Mouse (Mus musculus) layer of hippocampus, adult 18-20 months (tissue): ENCODE measurements at regions not wholly inside any gene's neighbourhood (a gene's known extent, or its start where the extent isn't known, plus 50 kb on each side); places are given as distances from the start of the nearest gene placed in this dataset.
A peak's percentile ranks its signal among the peaks of the same experiment; 100 is the strongest.

Source experiments
- DNase-seq, 2 experiments: peaks; one replicate each; pipeline ENCODE4 v3.0.0; 2022; ENCODE audit warnings: low spot score in 2 of 2

DNA sequence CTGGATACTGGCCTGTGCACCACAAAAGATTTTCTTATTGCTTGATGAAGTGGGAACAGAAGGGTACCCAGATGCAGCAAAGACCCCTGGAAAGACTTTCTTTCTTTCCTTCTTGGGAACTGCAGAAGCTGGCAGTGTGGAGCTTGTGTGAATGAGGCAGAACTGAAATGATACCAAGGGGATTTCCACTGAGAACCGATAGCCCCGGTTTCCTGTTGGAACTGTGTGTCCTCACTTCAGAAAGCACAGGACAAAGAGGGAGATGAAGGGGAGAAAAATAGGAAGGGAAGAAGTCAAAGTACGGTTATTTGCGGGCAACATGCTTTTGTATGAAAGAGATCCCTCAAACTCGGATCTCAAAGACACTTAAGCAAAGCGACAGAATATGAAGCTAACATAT is 283.7 kb downstream of the Pten start:
- DNase-seq, result no peak

DNA sequence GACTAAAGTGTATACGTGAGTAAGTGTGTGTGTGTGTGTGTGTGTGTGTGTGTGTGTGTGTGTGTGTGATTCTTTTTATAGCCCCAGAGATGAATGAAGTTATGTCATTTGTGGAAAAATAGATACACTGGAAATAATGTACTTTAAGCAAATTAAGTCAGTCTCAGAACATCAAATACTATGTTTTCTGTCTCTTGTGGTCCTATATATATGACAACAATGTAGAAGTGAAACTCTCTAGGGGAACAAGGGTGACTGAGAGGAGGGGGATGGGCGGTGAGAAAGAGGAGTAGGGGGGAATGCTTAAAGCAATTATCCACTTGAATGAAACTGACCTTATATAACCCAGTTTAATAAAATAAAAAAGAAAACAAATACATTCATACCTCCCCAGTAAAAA is 285.5 kb downstream of the Pten start:
- DNase-seq, result no peak

DNA sequence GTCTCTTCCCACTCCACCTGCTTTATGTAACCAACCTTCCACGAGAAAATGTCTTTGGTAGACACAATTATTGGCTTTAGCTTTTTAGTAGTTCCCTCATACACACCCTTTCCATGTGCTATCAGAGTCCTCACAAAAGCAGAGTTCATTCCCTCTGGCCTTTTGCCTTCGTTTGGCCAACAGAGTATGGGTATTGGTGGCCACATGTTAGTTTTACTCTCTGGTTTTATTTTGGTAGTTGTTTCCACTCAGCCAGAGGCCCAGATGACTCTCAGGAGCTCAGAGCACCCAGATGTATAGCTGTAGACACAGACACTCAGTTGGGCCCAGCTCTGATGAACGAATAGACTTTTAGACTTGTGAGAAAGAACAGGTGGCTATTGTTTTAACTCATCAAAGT is 286.4 kb downstream of the Pten start:
- no peak for DNase-seq

DNA sequence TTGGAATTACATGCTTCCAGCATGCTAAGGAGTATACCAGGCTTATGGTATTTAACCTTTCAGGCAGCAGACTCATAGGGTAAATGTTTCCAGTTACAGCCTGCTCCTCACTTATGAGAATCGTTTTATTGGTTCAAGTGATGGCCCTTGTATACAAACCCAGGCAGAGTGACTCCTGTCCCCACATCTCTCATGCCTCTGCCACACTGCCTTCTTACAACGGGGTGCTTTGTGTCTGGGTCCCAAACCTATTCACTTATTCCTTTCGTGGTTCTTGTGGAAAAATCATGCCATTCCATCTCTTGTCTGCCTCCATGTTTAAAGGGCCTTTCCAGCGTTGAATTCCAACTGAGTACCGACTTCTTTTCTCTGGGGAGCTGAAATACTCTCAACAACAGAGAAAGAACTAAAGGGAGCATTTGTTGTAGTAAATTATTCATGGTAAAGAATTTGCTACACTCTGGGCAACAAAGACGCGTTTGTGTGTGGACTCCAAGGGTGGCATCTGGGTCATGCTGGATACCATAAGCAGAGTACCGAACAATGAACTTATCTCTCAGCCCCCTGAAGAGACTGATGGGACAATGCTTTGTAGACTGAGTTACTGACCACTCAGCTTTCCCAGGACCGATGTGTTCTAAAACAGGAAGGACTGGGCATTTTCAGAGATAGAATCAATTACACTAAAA is 291.6 kb downstream of the Pten start:
- DNase-seq, result no peak

DNA sequence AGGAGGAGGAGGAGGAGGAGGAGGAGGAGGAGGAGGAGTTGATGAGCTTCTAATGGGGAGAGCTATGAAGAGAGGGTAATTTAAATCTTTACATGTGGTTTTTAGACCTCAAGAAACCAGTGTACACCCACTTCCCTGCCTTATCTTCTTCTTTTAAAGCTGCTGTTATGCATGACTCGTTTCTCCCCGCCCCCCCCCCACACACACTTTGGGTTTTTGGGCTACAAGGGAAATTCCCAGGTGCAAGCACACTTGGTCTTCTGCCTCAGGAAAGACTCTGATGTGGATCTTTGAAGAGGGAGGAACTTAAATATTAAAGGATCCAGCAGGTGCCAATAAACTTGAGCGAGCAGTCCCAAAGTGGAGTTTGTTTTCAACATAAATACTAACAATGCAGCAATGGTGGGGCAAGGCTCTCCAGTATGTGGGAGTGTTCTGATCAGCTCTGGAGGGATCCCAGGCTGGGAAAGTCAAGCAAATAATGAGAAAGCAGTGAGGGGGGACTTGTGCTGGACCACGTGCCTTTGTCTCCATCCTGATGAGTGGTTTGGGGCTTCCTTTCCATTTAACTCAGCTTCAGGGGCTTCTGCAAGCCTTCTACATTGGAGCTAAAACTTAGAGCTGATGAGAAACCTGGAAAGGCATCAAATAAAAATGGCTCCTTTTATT is 296.0 kb downstream of the Pten start:
- no peak for DNase-seq

DNA sequence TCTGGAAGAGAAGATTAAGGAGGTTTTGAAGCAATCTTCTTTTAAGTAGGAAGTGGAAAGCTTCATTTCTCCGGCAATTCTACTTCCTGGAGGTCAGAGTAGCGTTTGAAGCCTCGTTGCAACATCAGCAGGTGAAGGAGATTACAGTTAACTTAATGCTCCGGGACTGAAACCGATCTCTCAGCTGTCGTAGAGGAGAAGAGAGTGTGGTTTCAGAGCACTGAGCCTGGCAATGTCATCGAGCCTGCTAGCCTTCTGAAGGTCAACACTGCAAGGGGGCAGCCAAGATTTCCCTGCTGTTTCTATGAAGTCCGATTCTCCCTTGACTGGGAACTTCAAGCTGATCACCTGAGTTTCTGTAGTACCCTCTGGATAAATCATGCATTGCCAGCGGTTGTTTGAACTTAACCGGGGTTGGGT is 299.1 kb downstream of the Pten start:
- no peak for DNase-seq

DNA sequence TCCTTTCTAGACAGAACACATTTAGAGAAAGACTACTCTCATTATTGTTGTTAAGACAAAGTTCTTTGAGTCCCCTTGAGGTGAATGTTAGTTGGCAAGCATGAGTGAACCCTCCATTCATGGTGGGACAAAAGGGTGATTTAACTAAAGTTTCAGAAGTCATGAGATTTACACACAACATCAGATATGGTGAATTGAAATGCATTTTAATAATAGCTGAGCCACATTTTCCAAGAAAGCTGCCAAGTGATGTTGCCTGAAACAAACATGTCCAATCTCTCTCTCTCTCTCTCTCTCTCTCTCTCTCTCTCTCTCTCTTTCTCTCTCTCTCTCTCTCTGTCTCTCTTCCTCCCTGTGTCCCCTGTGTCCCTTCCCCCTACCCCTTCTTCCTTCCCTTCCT is 303.7 kb downstream of the Pten start:
- no peak for DNase-seq

DNA sequence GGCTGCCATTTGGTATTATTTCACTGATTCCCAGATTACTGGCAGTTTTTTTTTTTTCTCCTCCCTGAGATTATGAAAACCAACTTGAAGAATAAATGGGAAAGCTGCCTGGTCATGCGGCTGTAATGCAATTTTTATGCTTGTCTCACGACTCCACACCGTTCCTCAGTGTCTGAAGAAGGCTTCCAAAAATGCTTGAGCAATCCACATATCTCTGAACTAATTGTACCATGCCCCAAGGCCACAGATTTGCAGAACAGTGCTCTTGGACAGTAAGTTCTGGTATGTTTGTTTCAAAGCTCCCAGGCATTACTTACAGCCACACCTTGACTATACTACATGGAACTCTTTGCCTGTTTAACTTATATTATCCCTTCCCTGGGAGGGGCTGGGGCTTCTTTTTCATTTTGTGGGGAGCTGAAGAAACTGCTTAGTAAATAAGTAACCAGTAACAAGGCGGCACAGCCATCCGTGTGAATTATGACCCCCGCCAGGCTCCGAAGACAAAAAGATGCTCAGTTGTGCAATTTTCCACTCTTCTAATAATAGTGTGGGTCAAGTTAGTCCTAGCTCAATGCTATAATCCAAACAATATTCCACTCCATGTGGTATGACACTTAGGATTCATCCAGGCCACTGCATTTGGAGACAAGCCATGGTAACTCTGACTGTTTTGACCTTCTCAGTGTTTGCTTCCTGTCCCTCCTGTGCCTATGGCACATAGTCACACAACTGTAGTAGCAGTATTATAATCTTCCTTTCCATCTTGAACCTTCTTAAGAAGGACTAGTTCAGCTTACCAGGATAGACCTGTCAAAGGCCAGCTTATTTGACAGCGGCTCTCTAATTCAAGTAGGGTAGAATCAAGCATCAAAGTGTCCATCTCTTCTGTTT is 305.1 kb downstream of the Pten start:
- no peak for DNase-seq

DNA sequence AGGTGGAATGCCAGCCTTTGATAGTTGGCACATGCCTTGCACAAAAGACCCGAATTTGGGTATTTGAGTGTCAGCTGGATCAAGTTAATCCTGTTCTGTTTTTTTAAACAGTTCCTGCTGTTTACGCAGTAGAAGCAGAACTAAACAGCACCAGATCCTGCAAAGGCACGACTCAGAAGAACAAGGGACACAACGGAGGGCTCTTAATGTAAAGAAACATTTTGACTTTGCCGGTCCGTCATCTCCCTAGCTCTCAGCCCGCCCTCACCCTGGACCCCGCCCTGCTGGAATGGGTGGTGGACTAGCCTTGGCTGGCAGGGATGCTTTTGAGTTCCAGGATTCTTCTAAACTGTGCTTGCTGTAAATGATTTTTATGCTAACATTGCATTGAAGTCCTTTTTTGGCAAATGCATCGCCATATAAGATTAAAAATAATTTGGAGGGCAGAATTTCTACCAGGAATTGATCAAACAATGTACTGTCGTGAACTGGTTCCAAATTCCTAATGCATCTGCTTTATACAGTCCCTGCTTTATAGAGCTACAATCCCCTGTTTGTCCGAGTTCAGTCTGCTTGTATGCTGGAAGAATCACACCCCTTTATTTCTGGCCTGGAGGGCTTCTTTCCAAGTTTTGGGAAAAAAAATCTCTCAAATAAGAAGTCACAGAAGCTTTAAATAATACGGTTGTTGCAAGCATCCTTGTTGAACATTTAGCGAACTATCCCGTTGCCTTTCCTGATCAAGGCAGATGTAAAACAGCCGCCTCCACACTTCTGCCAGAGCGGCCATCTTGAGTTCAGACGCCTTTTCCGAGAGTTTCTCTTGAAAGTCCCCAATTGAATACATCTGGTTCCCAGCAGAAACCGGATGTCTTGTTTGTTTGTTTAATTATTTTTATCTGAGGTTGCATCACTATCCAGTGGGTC is 308.2 kb downstream of the Pten start:
- no peak for DNase-seq

DNA sequence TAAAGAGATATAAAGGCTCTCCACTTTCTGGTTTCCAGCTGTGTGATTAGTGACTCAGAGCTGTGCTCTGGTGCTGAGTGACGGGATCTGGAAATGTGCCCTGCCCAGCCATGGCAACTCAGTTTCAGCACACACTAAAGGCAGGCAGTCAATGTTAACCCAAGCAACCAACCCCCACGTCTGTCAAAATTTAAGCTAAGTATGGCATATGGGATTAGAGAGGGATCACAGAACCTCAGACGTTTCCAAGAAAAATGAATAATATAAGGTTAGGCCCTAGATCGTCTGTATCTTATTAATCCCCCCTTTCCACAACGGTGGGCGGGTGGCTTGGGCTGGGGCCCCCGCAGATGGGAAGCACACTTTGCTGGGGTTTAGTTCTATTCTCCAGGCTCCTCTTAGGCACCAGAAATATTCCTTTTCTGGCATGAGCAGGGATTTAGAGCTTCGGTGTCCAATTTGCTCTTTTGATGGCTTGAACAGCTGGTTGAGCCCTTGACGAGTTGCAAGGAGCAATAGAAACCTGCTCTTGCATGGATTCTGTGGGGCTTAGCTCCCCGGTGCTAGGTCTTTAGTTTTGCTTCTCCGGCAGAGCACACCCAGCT is 311.2 kb downstream of the Pten start:
- peak in 1 of 2 experiments; percentile 10 for DNase-seq

DNA sequence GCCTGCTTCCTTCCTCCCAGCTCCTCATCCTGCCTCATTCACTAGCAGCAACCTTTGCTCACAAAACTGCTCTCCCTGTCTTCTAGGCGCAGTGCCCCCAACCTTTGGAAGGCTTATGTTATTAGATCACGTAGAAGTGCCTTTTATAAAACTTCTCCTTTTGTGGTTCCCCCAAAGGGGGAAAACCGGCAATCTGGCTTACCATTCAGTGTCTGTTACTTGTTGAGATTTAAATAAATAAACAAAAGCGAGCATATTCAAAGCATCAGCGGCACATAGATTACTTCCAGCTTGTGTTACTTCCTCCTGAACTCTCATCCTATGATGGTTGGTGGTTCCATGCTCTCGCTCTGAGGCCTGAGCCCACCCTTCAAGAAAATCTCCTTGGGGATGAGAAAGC is 312.5 kb downstream of the Pten start:
- DNase-seq, result no peak

DNA sequence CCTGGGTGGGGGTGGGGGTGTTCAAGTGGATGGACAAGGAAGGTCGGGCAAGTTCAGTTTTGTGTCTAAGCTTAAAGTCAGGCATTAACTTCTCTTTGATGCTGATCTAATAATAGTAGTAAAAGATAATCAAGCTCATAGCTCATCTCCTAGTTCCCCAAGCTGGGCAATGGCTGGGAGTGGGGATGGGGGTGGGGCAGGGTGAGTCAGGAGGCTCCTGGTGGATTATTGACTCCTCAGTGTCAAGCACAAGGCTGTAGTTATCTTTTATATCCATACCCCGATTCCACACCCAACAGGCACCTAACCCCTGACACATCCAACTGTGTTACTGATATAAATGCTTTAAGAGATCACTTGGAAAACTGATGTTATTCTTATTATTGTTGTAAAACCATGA is 315.0 kb downstream of the Pten start:
- DNase-seq, result no peak

DNA sequence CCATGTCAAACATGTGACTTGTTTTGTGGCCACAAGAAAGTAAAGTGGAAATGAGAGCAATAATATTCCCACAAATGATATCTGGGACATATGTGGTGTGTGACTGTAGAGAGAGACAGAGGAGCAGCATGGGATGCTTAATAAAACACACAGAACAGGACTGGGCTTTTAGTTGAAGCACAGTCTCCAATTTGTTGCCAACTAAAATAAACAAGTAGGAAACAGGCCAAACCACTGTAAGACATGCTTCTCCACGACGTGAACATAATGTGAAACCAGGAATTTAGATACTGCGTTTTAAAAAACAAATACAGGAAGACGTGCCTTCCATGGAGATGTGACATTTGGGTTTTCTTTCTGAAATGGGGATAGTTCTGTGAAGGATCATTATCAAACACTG is 317.2 kb downstream of the Rnls start:
- no peak for DNase-seq

DNA sequence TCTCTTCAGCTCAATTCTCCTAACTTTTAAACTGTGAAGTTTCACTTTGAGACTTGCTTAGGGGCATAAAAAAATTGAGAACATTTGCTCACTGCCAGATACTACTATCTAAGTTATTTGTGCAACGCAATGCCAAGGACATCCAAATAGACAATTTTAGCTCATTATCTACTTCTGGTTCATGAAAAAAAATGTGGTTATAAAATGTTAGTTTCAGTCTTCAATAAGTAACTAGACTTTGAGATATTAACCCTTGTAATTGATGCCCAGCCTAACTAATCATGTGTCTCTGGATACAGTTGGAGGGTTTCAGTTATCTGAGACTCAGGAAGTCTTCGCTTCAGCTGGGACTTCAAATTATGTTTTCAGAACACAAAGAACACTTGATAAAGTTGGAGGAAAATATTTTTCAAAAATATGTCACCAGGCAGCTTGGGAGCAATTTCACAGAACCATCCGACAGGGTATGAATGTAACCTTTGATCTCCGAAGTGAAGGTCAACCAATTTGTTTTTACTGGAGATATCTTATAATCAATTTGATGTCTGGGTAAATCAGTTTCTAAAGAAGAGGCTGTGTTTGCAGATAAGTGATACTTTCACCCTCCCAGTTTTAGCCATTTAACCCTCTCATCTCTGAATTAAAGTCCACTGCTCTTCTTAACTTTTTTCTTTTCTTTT is 313.3 kb downstream of the Rnls start:
- DNase-seq, result no peak

DNA sequence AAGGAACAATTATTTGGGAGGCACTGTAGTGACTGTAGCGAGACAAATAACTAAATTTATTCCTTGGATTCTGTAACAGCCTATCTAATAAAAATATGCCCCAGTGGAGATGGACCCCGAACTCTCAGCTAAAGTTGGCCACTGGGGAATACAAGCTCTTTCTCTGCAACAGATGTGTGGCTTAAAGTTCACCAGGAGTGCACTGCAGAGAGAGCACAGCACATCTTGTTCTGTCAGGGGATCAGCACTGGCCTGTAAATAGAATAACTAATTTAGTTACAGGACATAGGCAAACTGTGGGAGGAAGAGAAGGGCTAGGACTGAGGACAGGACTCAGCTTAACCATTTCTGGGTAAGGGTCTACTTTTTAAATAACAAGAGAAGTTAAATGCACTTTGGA is 312.1 kb downstream of the Rnls start:
- no peak for DNase-seq

DNA sequence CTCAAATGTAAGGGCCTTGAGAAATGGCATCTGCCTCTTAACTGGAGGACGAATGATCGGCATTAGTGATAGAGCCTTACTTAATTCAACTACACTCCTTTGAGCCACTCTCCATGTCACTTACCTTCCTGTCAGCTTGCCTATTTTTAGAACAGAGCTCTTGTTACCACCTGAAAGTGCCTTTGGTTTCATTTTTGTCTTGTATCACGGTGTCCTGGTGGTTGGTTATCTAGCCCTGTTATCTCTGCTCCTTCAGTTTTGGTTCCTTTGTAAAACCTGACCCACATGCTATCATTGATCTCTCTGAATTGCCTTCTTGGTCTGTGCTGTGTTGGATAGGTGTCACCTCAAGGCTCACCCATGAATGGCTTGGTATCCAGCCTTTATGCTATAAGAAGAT is 310.6 kb downstream of the Rnls start:
- no peak for DNase-seq

DNA sequence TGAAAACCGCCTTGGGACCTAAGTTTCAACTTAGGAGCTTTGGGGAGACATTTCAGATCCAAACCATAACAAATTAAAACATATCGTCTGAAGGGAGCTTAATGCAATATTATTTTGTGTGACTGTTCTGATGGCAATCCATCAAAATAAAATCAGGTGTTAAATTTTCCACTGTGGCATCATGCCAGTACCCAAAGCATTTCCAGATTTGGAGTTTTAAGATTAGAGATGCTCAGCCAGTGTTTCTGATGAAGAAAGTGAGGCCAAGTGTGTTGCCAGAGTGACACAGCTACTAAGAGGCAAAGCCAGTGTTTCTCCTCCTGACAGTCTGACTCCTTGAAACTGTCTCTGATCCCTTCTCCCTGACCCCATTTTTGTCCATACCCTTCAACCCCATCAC is 308.7 kb downstream of the Rnls start:
- no peak for DNase-seq

DNA sequence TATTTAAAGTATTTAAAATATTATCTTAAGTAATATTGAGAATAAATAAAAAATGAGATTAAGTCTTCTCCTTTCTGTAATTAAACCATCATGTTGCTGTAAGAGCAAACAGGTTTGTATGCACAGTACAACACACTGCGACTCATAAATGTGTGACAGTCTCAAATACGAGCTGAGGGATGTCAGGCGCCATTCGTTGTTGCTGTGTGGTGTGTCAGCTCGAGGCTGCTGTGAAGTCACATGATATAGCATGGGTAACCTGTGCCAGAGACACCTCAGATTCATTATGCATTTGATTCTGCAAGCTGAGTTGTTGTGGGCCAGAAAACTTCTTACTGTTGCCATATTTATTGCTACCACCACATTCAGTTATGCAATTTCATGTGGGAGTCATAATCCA is 307.4 kb downstream of the Rnls start:
- no peak for DNase-seq
